Mouse (Mus musculus) embryonic fibroblast, embryonic 13.5 days (primary cell): ENCODE measurements around the gene Galntl5.

Source experiments
- CTCF ChIP-seq: IDR thresholded peaks from 2 replicates; pipeline ENCODE4 v1.5.1; 2011; ENCODE audit warnings: mild to moderate bottlenecking, control low read depth, low read length, moderate library complexity, borderline replicate concordance; ENCODE audit not compliant: insufficient read depth
- POLR2A ChIP-seq: IDR thresholded peaks from 2 replicates; pipeline ENCODE4 v1.6.1; 2011; ENCODE audit warnings: low read depth, mild to moderate bottlenecking, control low read depth, low read length, moderate library complexity

- TF ChIP-seq CTCF = no peak
- TF ChIP-seq POLR2A = no peak
Measured at GRCm38 (mm10) chr5:25190521-25190920, 9.3 kb downstream of the Galntl5 start.
